Mouse (Mus musculus) inflammation-experienced regulatory T-cells, adult 16 weeks (primary cell): ENCODE results near the gene Srarp. TPM values are rescaled to one million over a fixed set of nuclear protein-coding genes. Genes with fewer than 3 reads are reported as not detected.

Experiments used
- polyA plus RNA-seq: library from polyadenylated mRNA; unstranded; fragments of 100-300 nt; shearing (Covaris generic); gene quantifications from one replicate; pipeline ENCODE4 v1.2.1, GENCODE M21; 2017

Srarp gene
- not detected for polyA plus RNA-seq

DNA sequence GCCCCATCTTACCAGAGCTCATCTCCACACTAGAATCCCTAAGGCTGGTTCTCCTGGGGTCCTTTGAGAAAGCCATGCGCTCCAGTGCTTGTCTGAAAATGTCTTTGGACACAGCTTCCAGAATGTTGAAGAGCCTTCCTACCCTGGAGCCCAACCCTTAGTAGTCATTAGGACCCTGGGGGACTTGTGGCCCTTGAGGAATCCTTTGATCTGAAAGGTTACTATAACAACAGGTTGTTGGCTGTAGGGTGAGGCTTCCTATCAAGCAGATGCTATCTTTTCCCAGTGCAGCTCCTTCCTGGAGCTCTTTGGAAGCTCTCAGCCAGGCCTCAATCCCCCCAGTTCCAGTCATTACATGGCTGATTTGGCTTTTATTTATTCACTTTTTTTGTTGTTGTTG, at the start of gene Srarp:
Srarp (minus strand) TSS at position 132 of the 400 bp plus-strand sequence.

DNA sequence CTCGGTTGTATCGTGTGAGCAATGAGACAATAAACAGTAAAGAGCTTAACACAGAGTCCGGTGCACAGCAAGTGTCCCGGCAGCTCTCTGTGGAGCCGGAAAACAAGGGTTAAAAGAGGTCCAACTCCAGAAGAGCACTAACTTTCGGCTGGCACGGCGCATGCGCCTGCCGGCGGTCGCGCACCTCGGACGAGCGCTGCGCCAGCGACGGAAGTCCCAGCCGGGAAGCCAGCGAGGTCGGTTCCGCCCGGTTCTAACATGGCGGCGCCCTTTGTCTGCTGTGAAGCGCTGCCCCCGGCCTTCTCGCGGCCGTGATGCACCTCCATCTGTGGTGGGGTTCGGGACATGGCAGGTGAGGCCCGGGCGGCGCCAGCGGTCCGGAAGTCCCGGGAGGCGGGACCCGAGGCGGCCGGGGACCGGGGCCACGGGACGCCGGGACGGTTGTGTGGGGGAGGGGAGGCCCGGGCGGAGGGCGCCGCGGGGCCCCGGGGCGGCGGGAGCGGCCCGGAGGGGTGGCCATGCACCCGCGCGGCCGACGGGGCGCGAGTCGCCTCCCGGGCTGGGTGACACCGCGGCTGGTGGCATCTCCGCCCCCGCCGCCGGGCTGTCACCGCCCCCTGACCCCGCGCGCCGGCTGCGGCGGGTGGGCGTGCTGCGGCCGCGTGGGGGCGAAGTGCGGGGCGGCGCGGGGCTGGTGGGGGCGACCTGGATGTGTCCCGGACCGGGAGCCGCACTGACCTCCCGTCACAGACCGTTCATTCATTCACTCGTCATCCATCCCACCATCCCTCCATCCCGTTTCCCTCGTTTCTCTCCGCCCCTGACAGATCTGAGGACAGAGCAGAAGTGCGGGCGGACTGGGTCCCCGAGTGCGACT, 8.8 kb upstream of the Srarp start, which contains the start of gene Zbtb17:
Zbtb17 (plus strand) TSS at position 204 of the 877 bp plus-strand sequence.

DNA sequence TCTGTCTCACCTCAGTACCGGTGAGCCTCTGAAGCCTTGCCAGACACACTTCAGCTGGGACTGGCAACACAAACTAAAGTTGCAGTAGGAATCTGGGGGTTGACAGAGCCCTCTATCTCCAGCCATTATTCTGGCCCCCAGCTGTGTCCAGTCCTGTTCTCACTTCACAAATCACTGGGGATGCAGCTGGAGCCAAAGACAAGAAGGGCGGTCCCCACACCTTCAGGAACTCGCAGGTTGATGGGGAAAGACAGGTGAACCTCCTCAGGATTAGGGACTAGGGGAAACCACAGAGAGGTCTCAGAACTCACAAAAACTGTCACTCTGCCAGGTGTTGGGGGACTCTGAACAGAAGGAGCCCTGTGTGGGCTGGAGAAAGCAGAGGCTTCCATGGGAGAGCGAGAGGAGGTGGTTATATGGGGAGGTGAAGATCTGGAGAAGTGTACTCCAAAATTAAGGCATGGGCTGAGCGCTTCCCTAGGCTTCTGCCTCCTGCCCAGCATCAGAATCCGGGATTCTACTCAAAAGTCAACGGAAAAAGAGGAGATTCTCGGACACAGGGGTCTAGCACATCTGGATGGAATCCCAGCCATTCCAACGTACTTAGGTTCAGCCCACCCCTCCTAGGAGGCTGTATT, 15.6 kb downstream of the Srarp start, which contains the start of gene Hspb7:
Hspb7 (plus strand) TSS at position 588 of the 638 bp plus-strand sequence.

DNA sequence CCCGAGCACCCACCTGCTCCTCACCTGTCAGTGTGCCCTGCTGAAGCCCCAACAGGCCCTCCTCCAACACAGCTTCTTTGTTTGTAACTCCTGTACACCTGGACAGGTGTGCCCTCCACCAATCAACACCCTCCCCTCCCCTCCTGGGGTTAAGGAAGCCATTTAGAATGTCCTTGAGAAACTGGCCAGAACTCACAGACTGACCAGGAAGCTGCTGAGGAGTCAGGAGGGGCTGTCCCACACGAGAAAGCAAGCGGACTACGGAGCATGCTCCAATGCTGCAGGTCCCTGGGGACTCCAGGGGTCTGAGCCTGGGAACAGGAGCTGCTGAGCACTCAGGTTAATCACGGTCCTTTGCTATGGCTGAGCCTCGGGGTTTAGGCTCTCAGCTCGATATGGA, 20.0 kb downstream of the Srarp start, which contains the start of gene Clcnkb:
Clcnkb (minus strand) TSS at position 91 of the 400 bp plus-strand sequence.

DNA sequence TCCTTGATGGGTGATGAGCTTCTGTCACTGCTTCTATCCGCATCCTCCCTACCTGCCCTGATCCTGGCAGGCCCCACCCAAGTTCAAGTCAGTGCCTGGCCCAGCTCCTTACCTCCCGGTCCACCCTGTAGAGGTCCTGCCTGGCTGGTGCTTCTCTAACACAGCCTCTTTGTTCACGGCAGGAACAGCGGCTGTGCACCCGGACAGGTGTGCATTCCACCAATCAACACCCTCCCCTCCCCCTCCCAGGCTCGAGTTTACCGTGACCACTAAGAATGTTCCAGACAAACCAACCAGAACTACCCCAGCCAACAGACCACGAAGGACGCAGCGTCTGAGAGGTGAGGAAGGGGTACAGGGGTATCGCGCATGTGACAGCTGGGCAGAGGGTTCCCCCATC, 37.4 kb downstream of the Srarp start, which contains the start of gene Clcnka:
Clcnka (minus strand) TSS at position 180 of the 400 bp plus-strand sequence.

Other genes with a start within 250 kb of the Srarp start
- 4.7 TPM for gene Rsg1, start 222.1 kb downstream of the Srarp start, polyA plus RNA-seq
- gene Arhgef19, start 196.6 kb downstream of the Srarp start, polyA plus RNA-seq: not detected
- gene Epha2, start 134.9 kb downstream of the Srarp start, polyA plus RNA-seq: not detected
- not detected for gene Fam131c, start 67.9 kb downstream of the Srarp start, polyA plus RNA-seq
- not detected for gene Clcnka, start 37.4 kb downstream of the Srarp start, polyA plus RNA-seq
- not detected for gene Clcnkb, start 20.1 kb downstream of the Srarp start, polyA plus RNA-seq
- not detected for gene Hspb7, start 15.3 kb downstream of the Srarp start, polyA plus RNA-seq
- 45.6 TPM for gene Zbtb17, start 8.5 kb upstream of the Srarp start, polyA plus RNA-seq
- 7.7 TPM for gene Spen, start 102.5 kb upstream of the Srarp start, polyA plus RNA-seq
- gene Fblim1, start 170.0 kb upstream of the Srarp start, polyA plus RNA-seq: 0.29 TPM
- gene Tmem82, start 182.5 kb upstream of the Srarp start, polyA plus RNA-seq: 0.57 TPM
- not detected for gene Slc25a34, start 187.7 kb upstream of the Srarp start, polyA plus RNA-seq
- gene Plekhm2, start 228.8 kb upstream of the Srarp start, polyA plus RNA-seq: 3.9 TPM
- 0.17 TPM for gene Rsc1a1, start 249.5 kb upstream of the Srarp start, polyA plus RNA-seq